Mouse (Mus musculus) midbrain, embryonic 16.5 days (tissue): ENCODE data around the gene Tlk1. TPM values are rescaled to one million over a fixed set of nuclear protein-coding genes. Genes with fewer than 3 reads are reported as not detected.

Experiments used
- ATAC-seq: fragments of 200-750 bp; cut with Nextera tagmentation; 2 replicates; pipeline ENCODE4 v1.8.0; 2017; ENCODE audit warnings: moderate TSS enrichment
- H3K27ac ChIP-seq: fragments of 300-500 bp; sonication (generic); 2 replicates; pipeline ENCODE4 v1.5.1; 2014; ENCODE audit warnings: mild to moderate bottlenecking, low read length, mixed read lengths
- H3K27me3 ChIP-seq: fragments of 300-500 bp; sonication (generic); 2 replicates; pipeline ENCODE4 v1.6.1; 2014; ENCODE audit warnings: low read depth, low read length, mixed read lengths; ENCODE audit not compliant: control insufficient read depth, insufficient read depth
- H3K36me3 ChIP-seq: fragments of 300-500 bp; sonication (generic); 2 replicates; pipeline ENCODE4 v1.6.1; 2014; ENCODE audit warnings: mild to moderate bottlenecking, low read length, moderate library complexity, mixed read lengths; ENCODE audit not compliant: control insufficient read depth, insufficient read depth
- H3K4me1 ChIP-seq: fragments of 300-500 bp; sonication (generic); 2 replicates; pipeline ENCODE4 v1.6.1; 2014; ENCODE audit warnings: mild to moderate bottlenecking, low read length, mixed read lengths; ENCODE audit not compliant: control insufficient read depth, insufficient read depth
- H3K4me2 ChIP-seq: fragments of 300-500 bp; sonication (generic); 2 replicates; pipeline ENCODE4 v1.6.1; 2014; ENCODE audit warnings: mild to moderate bottlenecking, low read length, mixed read lengths
- H3K4me3 ChIP-seq: fragments of 300-500 bp; sonication (generic); 2 replicates; pipeline ENCODE4 v1.5.1; 2014; ENCODE audit warnings: low read depth, mild to moderate bottlenecking, low read length, moderate library complexity, mixed read lengths
- H3K9ac ChIP-seq: fragments of 300-500 bp; sonication (generic); 2 replicates; pipeline ENCODE4 v1.6.1; 2014; ENCODE audit warnings: low read depth, low read length, mixed read lengths
- H3K9me3 ChIP-seq: fragments of 300-500 bp; sonication (generic); replicated peaks from 2 replicates; pipeline ENCODE4 v1.6.1; 2014; ENCODE audit warnings: mild to moderate bottlenecking, low read length, mixed read lengths; ENCODE audit not compliant: control insufficient read depth, poor library complexity, severe bottlenecking
- WGBS: fragments of 180-500 bp; shearing (Covaris S2); extraction: QIAGEN DNeasy Blood & Tissue Kit; methylation state at CpG from one replicate; pipeline ENCODE4 v1.1.7; 2014; 5-methylcytosine and 5-hydroxymethylcytosine counted together
- polyA plus RNA-seq: library from polyadenylated mRNA; unstranded; fragments of >200 nt; fragmentation: Nextera tagmentation; extraction: Ambion mirVana; gene quantifications from 2 replicates; pipeline ENCODE4 v1.2.1, GENCODE M21; 2015

The Tlk1 gene
- polyA plus RNA-seq, 1 experiment from 2014 or later: 17.2 TPM

DNA sequence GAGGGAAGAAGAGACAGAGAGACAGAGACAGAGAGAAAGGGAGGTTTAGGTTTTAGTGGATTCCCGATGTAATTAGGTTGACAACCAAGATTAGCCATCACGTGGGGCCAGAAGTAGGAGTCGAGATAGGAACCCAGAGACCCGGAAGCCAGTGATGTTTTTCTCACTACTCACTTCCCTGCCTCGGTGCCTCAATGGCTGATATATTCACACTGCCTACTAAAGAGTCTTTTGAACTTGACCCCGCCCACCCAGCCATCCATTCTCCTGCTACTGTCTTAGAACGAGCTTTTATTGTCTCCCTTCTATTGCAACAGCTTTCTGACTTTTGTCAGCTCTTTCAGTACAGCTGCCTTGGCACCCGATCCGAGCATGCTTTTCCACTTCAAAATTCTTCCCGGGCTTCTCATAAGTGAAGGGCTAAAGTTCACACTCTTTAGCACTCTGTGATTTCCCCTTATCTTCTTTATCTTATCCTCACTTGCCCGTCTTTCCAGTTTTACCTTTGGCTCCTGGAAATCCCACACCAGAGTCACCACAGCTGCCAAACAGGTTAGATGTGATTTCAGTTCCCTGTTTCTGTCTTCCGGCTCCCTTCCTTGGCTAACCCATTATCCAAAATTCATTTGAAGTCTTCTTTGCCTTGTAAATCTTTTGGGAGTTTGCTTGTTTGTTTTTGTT lies 13.1 kb upstream of the Tlk1 start:
- no peaks in the 10 kb centered on the region for H3K36me3 ChIP-seq
- ATAC-seq: no peak
- H3K4me2 ChIP-seq: no peak overlapping the region
- 41% methylated on average over 12 of the region's 12 CpGs for WGBS
- no peak overlapping the region for H3K27ac ChIP-seq
- H3K9ac ChIP-seq: no peak overlapping the region
- H3K4me3 ChIP-seq: no peak overlapping the region
- no peaks in the 10 kb centered on the region for H3K9me3 ChIP-seq
- H3K4me1 ChIP-seq: no peaks in the 10 kb centered on the region
- H3K27me3 ChIP-seq: no peaks in the 10 kb centered on the region

GRCm38 (mm10) chr2:70836306-70836651 lies 10.8 kb upstream of the Tlk1 start:
- H3K36me3 ChIP-seq: no peaks in the 10 kb centered on the region
- WGBS: 78% methylated on average over 4 of the region's 4 CpGs
- no peak overlapping the region for H3K9ac ChIP-seq
- H3K27ac ChIP-seq: no peak overlapping the region
- no peak overlapping the region for H3K4me3 ChIP-seq
- H3K4me2 ChIP-seq: no peak overlapping the region
- no peaks in the 10 kb centered on the region for H3K27me3 ChIP-seq
- no peak for ATAC-seq
- H3K9me3 ChIP-seq: no peaks in the 10 kb centered on the region
- no peaks in the 10 kb centered on the region for H3K4me1 ChIP-seq

DNA sequence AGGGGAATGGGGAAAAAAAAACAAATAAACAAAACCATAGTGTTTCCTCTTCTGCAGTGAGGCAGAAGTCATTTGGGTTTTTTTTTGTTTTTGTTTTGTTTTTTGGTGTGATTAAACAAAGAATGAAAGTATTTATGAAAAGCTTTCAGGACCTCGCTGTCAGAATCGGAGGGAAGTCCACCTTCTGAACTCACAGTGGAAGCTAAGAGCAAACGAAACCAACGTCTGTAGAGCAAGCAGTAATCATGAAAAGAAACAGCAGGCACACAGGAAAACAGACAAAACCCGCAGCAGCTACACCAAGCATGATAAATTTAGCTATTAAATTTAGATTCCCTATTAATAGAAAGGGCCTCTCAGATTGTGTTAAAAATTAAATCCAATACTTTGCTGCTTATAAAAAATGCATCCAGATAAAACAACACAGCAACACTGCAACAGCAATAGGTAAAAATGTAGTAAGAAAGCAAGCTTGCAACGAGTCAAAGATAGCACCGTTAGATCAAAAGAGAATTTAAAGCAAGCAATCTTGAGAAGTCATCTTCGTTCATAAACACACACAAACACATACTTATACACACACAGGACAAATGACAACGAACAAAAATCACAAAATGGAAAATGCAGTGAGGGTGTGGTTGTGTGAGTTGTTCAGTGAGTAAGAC lies 10.2 kb upstream of the Tlk1 start:
- WGBS: 74% methylated on average over 9 of the region's 9 CpGs
- no peak overlapping the region for H3K27ac ChIP-seq
- H3K27me3 ChIP-seq: no peaks in the 10 kb centered on the region
- no peak for ATAC-seq
- H3K9ac ChIP-seq: no peak overlapping the region
- no peak overlapping the region for H3K4me3 ChIP-seq
- no peaks in the 10 kb centered on the region for H3K9me3 ChIP-seq
- no peaks in the 10 kb centered on the region for H3K4me1 ChIP-seq
- no peak overlapping the region for H3K4me2 ChIP-seq
- no peaks in the 10 kb centered on the region for H3K36me3 ChIP-seq

DNA sequence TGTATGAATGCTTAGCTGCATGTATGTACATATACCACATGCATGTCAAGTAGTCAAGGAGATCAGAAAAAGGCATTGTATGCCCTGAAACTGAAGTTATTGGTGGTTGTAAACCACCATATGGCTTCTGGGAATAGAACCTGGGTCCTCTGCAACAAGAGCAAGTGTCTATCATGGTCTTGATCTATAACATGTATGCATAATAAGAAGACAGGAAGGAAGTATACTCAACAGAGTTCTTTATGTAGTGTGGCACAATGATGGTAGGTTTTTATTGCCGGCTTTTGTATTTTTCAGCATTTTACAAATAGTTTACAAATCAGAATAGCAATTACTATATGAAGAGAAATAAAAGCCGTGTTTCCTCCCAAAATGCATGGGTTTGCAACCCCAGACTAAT lies 9.7 kb upstream of the Tlk1 start:
- Histone ChIP-seq H3K9ac (no peak overlapping the region), H3K27me3 (no peaks in the 10 kb centered on the region), H3K4me3 (no peak overlapping the region), H3K27ac (no peak overlapping the region), H3K9me3 (no peaks in the 10 kb centered on the region), H3K4me2 (no peak overlapping the region), H3K4me1 (no peaks in the 10 kb centered on the region), H3K36me3 (no peaks in the 10 kb centered on the region)
- no peak for ATAC-seq
- WGBS: 87% methylated on average over 2 of the region's 2 CpGs

- no peaks in the 10 kb centered on the region for H3K36me3 ChIP-seq
- no peak overlapping the region for H3K9ac ChIP-seq
- no peak for ATAC-seq
- H3K27me3 ChIP-seq: no peaks in the 10 kb centered on the region
- H3K27ac ChIP-seq: no peak overlapping the region
- no peaks in the 10 kb centered on the region for H3K4me1 ChIP-seq
- H3K4me2 ChIP-seq: no peak overlapping the region
- no peak overlapping the region for H3K4me3 ChIP-seq
- H3K9me3 ChIP-seq: no peaks in the 10 kb centered on the region
- 52% methylated on average over 1 of the region's 1 CpGs for WGBS
Observed at GRCm38 (mm10) chr2:70833261-70833660, 7.7 kb upstream of the Tlk1 start.

DNA sequence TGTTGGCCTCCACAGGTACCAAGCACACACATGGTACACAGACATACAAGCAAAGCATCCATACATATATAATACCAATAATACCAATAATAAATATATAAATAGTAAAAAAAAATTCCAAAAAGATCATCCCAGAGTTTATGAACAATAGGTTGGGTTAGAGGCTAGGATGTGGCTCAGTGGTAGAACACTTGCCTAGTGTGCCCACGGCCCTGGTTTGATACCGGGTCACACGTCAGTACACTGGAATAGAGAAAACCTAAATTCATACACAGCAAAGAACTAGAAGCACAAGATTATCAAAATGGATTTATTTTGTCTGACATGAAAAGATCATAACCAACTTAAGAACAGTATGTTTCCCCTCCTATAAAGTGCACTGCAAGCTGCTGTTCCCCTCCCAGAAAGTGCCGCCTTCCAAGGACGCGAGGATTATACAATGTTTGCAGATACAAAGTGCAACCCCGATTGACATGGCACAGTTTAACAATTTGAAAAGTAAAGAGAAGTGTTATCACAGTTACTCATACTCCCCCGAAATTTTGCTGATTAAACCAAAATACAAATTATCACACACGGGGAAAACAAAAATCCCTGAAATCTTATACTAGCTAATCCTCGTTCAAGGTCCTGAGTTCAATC lies 6.3 kb upstream of the Tlk1 start:
- 91% methylated on average over 10 of the region's 10 CpGs for WGBS
- Histone ChIP-seq H3K4me1 (no peaks in the 10 kb centered on the region), H3K4me3 (no peak overlapping the region)

GRCm38 (mm10) chr2:70830683-70831082 lies 5.2 kb upstream of the Tlk1 start:
- no peaks in the 10 kb centered on the region for H3K27me3 ChIP-seq
- 57% methylated on average over 2 of the region's 2 CpGs for WGBS
- ATAC-seq: no peak
- H3K9ac ChIP-seq: no peak overlapping the region
- H3K9me3 ChIP-seq: no peaks in the 10 kb centered on the region
- no peaks in the 10 kb centered on the region for H3K4me1 ChIP-seq
- no peak overlapping the region for H3K4me3 ChIP-seq
- no peak overlapping the region for H3K27ac ChIP-seq
- H3K36me3 ChIP-seq: no peaks in the 10 kb centered on the region
- H3K4me2 ChIP-seq: no peak overlapping the region

More for the DNA sequence above, 6.3 kb upstream of the Tlk1 start:
- no peak for ATAC-seq
- Histone ChIP-seq H3K27ac (no peak overlapping the region), H3K4me2 (no peak overlapping the region), H3K36me3 (no peaks in the 10 kb centered on the region), H3K9me3 (no peaks in the 10 kb centered on the region), H3K27me3 (no peaks in the 10 kb centered on the region), H3K9ac (no peak overlapping the region)

DNA sequence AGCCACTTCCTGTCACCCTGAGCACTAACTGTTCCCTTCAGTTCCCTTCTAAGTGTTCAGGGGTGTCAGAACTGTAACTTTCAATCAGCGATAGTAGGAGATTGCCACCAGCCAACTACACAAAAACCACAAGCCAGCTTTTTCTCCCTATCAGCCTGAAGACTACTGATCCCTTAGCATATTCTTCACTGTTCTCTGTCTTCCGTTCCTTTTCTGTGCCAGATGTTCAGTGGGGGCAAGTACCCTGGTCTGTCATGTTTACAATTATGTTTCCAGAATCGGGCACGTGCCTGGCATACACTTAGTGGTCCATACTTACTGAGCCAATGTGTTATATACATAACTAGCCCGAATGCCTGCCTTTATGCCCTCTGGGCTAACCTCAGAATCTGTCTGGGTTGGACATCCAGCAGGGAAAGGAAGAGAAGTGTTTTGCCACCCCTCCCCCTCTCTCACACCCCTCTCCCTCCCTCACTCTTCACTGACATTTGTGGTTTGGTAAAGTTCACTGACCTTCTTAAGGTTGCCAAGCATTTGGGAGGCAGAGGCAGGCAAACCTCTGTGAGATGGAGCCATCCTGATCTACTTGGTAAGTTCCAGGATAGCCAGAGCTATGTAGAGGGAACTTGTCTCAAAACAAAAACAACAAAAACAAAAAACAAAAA lies 4.5 kb upstream of the Tlk1 start:
- Histone ChIP-seq H3K27me3 (no peaks in the 10 kb centered on the region), H3K4me3 (no peak overlapping the region), H3K9ac (no peak overlapping the region), H3K36me3 (no peaks in the 10 kb centered on the region), H3K4me2 (no peak overlapping the region), H3K4me1 (no peaks in the 10 kb centered on the region), H3K27ac (no peak overlapping the region), H3K9me3 (no peaks in the 10 kb centered on the region)
- ATAC-seq: no peak
- WGBS: 91% methylated on average over 5 of the region's 5 CpGs

GRCm38 (mm10) chr2:70827780-70828179 lies 2.3 kb upstream of the Tlk1 start:
- H3K4me3 ChIP-seq: no peak overlapping the region
- no peak overlapping the region for H3K4me2 ChIP-seq
- H3K36me3 ChIP-seq: no peaks in the 10 kb centered on the region
- no peak for ATAC-seq
- WGBS: 89% methylated on average over 8 of the region's 8 CpGs
- peaks cover 7% of the 10 kb centered on the region for H3K4me1 ChIP-seq
- no peak overlapping the region for H3K27ac ChIP-seq
- no peak overlapping the region for H3K9ac ChIP-seq
- H3K9me3 ChIP-seq: no peaks in the 10 kb centered on the region
- H3K27me3 ChIP-seq: no peaks in the 10 kb centered on the region
